Mouse (Mus musculus): Measurements from ENCODE around the gene Znfx1.

DNA sequence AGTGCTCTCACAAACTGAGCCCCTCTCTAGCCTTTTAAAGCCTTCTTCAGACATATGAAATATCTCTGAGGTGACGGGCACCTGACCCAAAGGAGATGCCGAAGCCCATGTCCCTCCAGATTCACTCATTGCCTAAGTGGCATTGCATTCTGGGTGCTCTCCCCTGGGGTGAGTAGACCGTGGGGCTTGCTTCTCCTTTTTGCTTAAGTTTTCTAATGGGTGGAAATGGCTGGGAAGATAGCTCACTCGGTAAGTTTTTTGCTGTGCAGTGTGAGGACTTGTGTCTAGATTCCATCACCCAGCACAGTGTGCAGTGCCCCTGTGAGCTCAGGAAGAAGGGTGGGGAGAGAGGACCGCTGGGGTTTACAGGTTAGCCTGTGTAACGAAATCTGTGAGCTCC, 4.8 kb upstream of the Znfx1 start:
- TF ChIP-seq CTCF (IDR thresholded peaks at IDR 0.05; ENCODE audit: low read depth) (no peak), EP300 (optimal IDR thresholded peaks at IDR 0.05) (no peak)

Data from stomach, postnatal 0 days (tissue).